Mouse (Mus musculus) myocyte (in vitro differentiated cells): ENCODE data around the gene Apol9b.

Source experiments
- CEBPB ChIP-seq: IDR thresholded peaks from 2 replicates; pipeline ENCODE4 v1.6.1; 2011; ENCODE audit warnings: mild to moderate bottlenecking, moderate library complexity; ENCODE audit not compliant: poor library complexity, insufficient read depth, severe bottlenecking
- E2F4 ChIP-seq: IDR thresholded peaks from one replicate; pipeline ENCODE4 v1.6.1; 2011; ENCODE audit warnings: mild to moderate bottlenecking, control low read depth, moderate library complexity; ENCODE audit not compliant: insufficient read depth
- MAX ChIP-seq: IDR thresholded peaks from one replicate; pipeline ENCODE4 v1.6.1; 2011; ENCODE audit warnings: low read depth, mild to moderate bottlenecking, control low read depth
- MYOD1 ChIP-seq, 3 experiments: IDR thresholded peaks; one replicate each; pipeline ENCODE4 v1.6.1; 2011; ENCODE audit warnings: control low read depth in 2 of 3, low read depth in 2 of 3, mild to moderate bottlenecking in 2 of 3, moderate library complexity in 1 of 3; ENCODE audit not compliant: insufficient read length in 2 of 3, control insufficient read depth in 1 of 3
- MYOG ChIP-seq, 3 experiments: IDR thresholded peaks; one replicate each; pipeline ENCODE4 v1.6.1; 2011; ENCODE audit warnings: control low read depth in 2 of 3, low read depth in 2 of 3, mild to moderate bottlenecking in 2 of 3; ENCODE audit not compliant: insufficient read length in 2 of 3, control insufficient read depth in 1 of 3, insufficient read depth in 1 of 3
- POLR2A ChIP-seq: IDR thresholded peaks from one replicate; pipeline ENCODE4 v1.6.1; 2011; ENCODE audit warnings: low read depth, mild to moderate bottlenecking, control low read depth, moderate library complexity; ENCODE audit not compliant: insufficient read length
- POLR2AphosphoS2 ChIP-seq: IDR thresholded peaks from one replicate; pipeline ENCODE4 v1.6.1; 2011; ENCODE audit warnings: low read depth, control low read depth; ENCODE audit not compliant: insufficient read length
- REST ChIP-seq: IDR thresholded peaks from one replicate; pipeline ENCODE4 v1.6.1; 2011; ENCODE audit warnings: mild to moderate bottlenecking, control low read depth, moderate library complexity; ENCODE audit not compliant: insufficient read depth, insufficient read length
- SRF ChIP-seq: IDR thresholded peaks from one replicate; pipeline ENCODE4 v1.6.1; 2011; ENCODE audit warnings: low read depth; ENCODE audit not compliant: control insufficient read depth, insufficient read length
- TCF12 ChIP-seq: IDR thresholded peaks from one replicate; pipeline ENCODE4 v1.6.1; 2011; ENCODE audit warnings: mild to moderate bottlenecking, control low read depth; ENCODE audit not compliant: poor library complexity, insufficient read depth, severe bottlenecking
- TCF3 ChIP-seq: IDR thresholded peaks from one replicate; pipeline ENCODE4 v1.6.1; 2011; ENCODE audit warnings: low read depth, control low read depth; ENCODE audit not compliant: insufficient read length
- USF1 ChIP-seq: IDR thresholded peaks from one replicate; pipeline ENCODE4 v1.6.1; 2011; ENCODE audit warnings: low read depth, mild to moderate bottlenecking, control low read depth, moderate library complexity

- TF ChIP-seq E2F4 (no peak), CEBPB (no peak), TCF12 (no peak), USF1 (no peak), POLR2A (peak; percentile 26), MYOD1 (IDR thresholded peaks at IDR 0.05; ENCODE audit: control insufficient read depth in 1 of 3, insufficient read length in 2 of 3, low read depth in 2 of 3) (peak in 2 of 3 experiments; percentile 67 to 96), SRF (no peak), POLR2AphosphoS2 (peak; percentile 70), MAX (no peak), REST (no peak), MYOG (IDR thresholded peaks at IDR 0.05; ENCODE audit: control insufficient read depth in 1 of 3, insufficient read depth in 1 of 3, insufficient read length in 2 of 3, low read depth in 2 of 3) (peak in 2 of 3 experiments; percentile 65 to 72), TCF3 (peak; percentile 21)
These were observed 36.8 kb downstream of the Apol9b start for GRCm38 (mm10) chr15:77765484-77766093.
